Mouse (Mus musculus): ENCODE measurements around the gene Aox4. TPM values are rescaled to one million over a fixed set of nuclear protein-coding genes. Genes with fewer than 3 reads are reported as not detected.

Aox4 gene
- polyA plus RNA-seq, 1 experiment from 2014 or later: 0.07 TPM

DNA sequence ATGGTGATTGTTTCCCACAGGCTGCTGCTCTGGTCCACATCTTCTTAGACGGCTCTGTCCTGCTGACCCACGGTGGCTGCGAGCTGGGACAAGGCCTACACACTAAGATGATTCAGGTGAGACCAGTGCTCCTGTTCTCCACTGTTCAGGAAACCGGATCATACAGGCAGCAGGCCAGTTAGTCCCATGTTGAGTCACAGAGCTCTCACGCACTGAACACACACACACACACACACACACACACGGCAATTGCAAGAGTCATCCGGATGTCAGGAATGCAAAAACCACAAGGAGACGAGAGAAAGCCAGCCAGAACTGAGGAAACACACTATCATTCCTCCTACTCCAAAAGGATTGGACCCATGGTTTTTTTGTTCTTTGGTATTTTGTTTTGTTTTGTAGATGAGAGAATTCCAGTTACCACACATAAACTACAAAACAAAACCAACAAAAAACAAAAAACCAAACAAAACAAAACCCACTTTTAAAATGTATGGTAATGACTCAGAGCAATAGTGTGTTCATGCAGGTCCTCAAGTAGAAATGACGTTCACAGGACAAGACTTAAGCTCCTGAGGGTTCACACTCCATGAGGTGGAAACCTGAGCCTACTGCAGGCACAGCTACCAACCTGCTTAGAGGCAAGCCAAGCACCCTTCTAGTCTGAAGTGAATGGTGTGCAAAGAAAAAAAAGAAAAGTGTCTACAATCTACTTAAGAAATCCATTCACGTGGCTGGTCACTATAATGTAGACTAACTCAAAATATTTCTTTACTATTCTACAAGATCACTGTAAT, 47.2 kb downstream of the Aox4 start:
- Histone ChIP-seq H3K4me3 (ENCODE audit: low read depth, low read length) (no peak overlapping the region), H3K27ac (ENCODE audit: low read depth, low read length) (no peak overlapping the region), H3K9me3 (ENCODE audit: control insufficient read depth, low read length) (no peaks in the 10 kb centered on the region), H3K36me3 (ENCODE audit: control insufficient read depth, insufficient read depth, low read length) (no peaks in the 10 kb centered on the region), H3K4me1 (replicated peaks; ENCODE audit: control insufficient read depth, insufficient read depth, low read length) (no peaks in the 10 kb centered on the region), H3K4me2 (ENCODE audit: low read depth, low read length, severe bottlenecking) (no peak overlapping the region), H3K9ac (ENCODE audit: low read length) (no peak overlapping the region), H3K27me3 (ENCODE audit: control insufficient read depth, insufficient read depth, low read length) (no peaks in the 10 kb centered on the region)
- DNase-seq (ENCODE audit: low spot score): peak; percentile 28
- ATAC-seq (replicated peaks; ENCODE audit: low FRiP score): no peak
- WGBS: 86% methylated on average over 10 of the region's 10 CpGs

DNA sequence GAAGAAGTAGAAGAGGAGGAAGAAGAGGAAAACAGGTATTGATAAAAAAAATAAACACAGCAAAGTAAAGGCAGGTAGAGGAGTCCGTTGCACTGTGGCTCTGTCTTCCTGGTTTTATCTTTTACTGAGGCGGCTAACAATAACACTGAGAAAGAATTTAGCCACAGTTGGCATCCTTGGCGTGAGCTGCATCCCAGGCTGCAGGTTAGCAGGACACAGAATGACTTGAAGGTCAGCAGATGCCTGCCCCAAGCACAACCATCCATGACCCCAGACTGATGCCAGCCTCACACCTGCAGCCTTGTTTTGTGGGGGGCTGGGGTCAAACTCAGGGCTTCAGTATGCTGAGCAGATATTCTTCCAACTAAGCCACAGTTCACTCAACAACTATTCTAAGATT, 50.1 kb downstream of the Aox4 start:
- no peaks in the 10 kb centered on the region for H3K36me3 ChIP-seq (ENCODE audit: control insufficient read depth, insufficient read depth, low read length)
- 85% methylated on average over 3 of the region's 3 CpGs for WGBS
- no peak overlapping the region for H3K27ac ChIP-seq (ENCODE audit: low read depth, low read length)
- no peaks in the 10 kb centered on the region for H3K27me3 ChIP-seq (ENCODE audit: control insufficient read depth, insufficient read depth, low read length)
- no peaks in the 10 kb centered on the region for H3K4me1 ChIP-seq (replicated peaks; ENCODE audit: control insufficient read depth, insufficient read depth, low read length)
- no peaks in the 10 kb centered on the region for H3K9me3 ChIP-seq (ENCODE audit: control insufficient read depth, low read length)
- H3K9ac ChIP-seq (ENCODE audit: low read length): no peak overlapping the region
- DNase-seq (ENCODE audit: low spot score): peak; percentile 31
- H3K4me3 ChIP-seq (ENCODE audit: low read depth, low read length): no peak overlapping the region
- H3K4me2 ChIP-seq (ENCODE audit: low read depth, low read length, severe bottlenecking): no peak overlapping the region
- ATAC-seq (replicated peaks; ENCODE audit: low FRiP score): no peak

DNA sequence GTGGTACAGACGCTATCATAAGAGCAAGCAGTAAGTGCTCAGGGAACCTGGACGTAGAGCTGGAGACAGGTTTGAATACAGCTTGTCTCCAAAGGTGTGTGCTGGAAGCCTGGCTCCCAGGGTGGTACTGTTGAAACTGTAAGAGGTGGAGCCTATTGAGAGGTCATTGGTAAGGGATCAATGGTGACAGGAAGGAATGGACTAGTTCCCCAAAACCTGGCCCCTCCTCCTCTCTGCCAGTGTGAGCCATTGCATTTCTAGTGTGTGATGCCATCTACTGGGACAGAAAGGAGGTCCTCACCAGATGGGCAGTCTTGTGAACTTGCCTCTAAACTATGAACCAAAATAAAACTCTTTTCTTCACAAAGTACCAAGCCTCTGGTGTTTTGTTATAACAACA, 58.0 kb downstream of the Aox4 start:
- Histone ChIP-seq H3K27me3 (ENCODE audit: control insufficient read depth, insufficient read depth, low read length) (no peaks in the 10 kb centered on the region), H3K4me2 (ENCODE audit: low read depth, low read length, severe bottlenecking) (no peak overlapping the region), H3K36me3 (ENCODE audit: control insufficient read depth, insufficient read depth, low read length) (no peaks in the 10 kb centered on the region), H3K4me3 (ENCODE audit: low read depth, low read length) (no peak overlapping the region), H3K27ac (ENCODE audit: low read depth, low read length) (no peak overlapping the region), H3K9me3 (ENCODE audit: control insufficient read depth, low read length) (no peaks in the 10 kb centered on the region), H3K9ac (ENCODE audit: low read length) (no peak overlapping the region), H3K4me1 (replicated peaks; ENCODE audit: control insufficient read depth, insufficient read depth, low read length) (no peaks in the 10 kb centered on the region)
- 89% methylated on average over 2 of the region's 2 CpGs for WGBS
- ATAC-seq (replicated peaks; ENCODE audit: low FRiP score) (no peak), DNase-seq (ENCODE audit: low spot score) (peak; percentile 18)

DNA sequence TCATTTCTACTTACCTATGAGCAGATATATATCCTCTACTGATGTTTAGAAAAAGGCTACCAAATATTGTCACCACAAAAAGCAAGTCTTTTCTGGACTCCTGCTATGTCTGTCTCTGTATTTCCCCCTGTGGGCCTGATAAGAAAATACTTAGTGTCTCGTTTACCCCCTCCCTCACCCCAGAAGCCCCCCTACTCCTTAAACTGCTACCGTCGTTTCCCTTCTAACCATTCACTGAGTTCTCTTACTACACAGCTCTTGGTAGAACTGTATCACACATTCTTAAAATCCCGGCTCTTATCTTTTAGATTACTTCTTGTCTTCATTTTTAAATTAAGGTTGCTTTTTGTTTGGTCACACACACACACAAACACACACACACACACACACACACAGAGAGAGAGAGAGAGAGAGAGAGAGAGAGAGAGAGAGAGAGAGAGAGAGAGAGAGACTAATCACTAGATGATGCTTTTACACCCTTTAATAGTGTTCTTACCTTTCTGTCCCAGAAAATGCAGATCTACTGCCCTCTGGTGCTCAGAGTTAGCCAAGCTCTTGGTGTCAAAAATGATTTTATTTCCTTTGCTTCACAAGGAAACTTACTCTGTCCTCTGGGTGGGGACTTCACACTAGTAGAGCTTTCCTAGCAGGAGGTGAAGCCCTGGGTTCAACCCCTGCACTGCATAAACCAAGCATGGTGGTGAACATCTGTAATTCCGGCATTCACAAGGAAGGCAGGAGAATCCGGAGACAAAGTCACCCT, 60.8 kb downstream of the Aox4 start:
- ATAC-seq (replicated peaks; ENCODE audit: low FRiP score) (no peak), DNase-seq (ENCODE audit: low spot score) (no peak)
- Histone ChIP-seq H3K4me3 (ENCODE audit: low read depth, low read length) (no peak overlapping the region), H3K27ac (ENCODE audit: low read depth, low read length) (no peak overlapping the region), H3K27me3 (ENCODE audit: control insufficient read depth, insufficient read depth, low read length) (no peaks in the 10 kb centered on the region), H3K9me3 (ENCODE audit: control insufficient read depth, low read length) (no peaks in the 10 kb centered on the region), H3K4me1 (replicated peaks; ENCODE audit: control insufficient read depth, insufficient read depth, low read length) (no peaks in the 10 kb centered on the region), H3K9ac (ENCODE audit: low read length) (no peak overlapping the region), H3K36me3 (ENCODE audit: control insufficient read depth, insufficient read depth, low read length) (no peaks in the 10 kb centered on the region), H3K4me2 (ENCODE audit: low read depth, low read length, severe bottlenecking) (no peak overlapping the region)
- WGBS: 60% methylated on average over 6 of the region's 6 CpGs

DNA sequence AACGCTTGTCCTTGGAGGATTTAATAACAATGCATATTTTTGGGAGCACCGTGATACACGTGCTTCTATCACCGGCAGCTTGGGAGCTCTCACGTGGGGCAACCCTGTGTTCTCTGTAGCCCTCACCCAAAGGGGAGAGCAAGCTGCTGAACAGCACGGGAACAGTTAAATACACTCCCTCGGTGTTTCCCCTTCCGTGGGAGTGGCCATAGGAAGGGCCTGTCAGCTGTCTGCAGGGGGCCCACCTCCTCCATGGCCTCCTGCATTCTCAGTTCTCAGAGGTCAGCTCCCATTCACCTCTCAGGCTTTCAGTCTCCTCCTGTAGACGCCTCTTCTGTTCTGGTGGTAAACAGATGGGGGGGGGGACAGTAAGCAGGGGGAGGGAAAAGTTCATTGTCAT, 65.7 kb downstream of the Aox4 start:
- no peak overlapping the region for H3K4me3 ChIP-seq (ENCODE audit: low read depth, low read length)
- DNase-seq (ENCODE audit: low spot score): peak; percentile 54
- H3K9ac ChIP-seq (ENCODE audit: low read length): no peak overlapping the region
- ATAC-seq (replicated peaks; ENCODE audit: low FRiP score): peak; percentile 24; the same call in 1 of the 2 replicates
- H3K27ac ChIP-seq (ENCODE audit: low read depth, low read length): no peak overlapping the region
- no peaks in the 10 kb centered on the region for H3K4me1 ChIP-seq (replicated peaks; ENCODE audit: control insufficient read depth, insufficient read depth, low read length)
- no peak overlapping the region for H3K4me2 ChIP-seq (ENCODE audit: low read depth, low read length, severe bottlenecking)
- H3K36me3 ChIP-seq (ENCODE audit: control insufficient read depth, insufficient read depth, low read length): no peaks in the 10 kb centered on the region
- 31% methylated on average over 9 of the region's 9 CpGs for WGBS
- H3K9me3 ChIP-seq (ENCODE audit: control insufficient read depth, low read length): no peaks in the 10 kb centered on the region
- no peaks in the 10 kb centered on the region for H3K27me3 ChIP-seq (ENCODE audit: control insufficient read depth, insufficient read depth, low read length)

DNA sequence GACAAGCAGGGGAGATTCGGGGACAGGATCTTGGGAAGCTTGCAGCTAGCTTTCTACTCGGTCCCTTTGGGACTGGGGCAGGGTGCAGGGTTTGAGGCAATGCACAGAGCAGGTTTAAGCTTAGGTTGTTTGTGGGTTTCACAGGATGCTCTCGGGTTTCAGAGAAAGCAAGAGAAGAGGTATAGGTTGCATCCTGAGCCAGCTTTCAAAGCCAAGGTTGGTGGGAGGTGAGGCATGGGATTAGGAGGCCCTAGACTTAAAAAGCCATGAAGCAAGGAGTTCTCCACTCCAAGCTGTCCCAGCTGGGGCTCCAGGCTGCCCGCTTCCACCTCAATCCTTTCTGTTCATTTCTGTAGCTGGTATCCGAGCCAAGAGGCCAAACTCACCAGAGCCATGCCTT, 67.8 kb downstream of the Aox4 start, which contains the start of gene Aox2:
TSS of gene Aox2 (plus strand) at position 301 of the 400 bp plus-strand sequence.
- Histone ChIP-seq H3K4me1 (replicated peaks; ENCODE audit: control insufficient read depth, insufficient read depth, low read length) (no peaks in the 10 kb centered on the region), H3K27ac (ENCODE audit: low read depth, low read length) (no peak within 1 kb of the TSS), H3K4me2 (ENCODE audit: low read depth, low read length, severe bottlenecking) (no peak within 1 kb of the TSS), H3K9me3 (ENCODE audit: control insufficient read depth, low read length) (no peaks in the 10 kb centered on the region), H3K27me3 (ENCODE audit: control insufficient read depth, insufficient read depth, low read length) (no peaks in the 10 kb centered on the region), H3K4me3 (ENCODE audit: low read depth, low read length) (no peak within 1 kb of the TSS), H3K9ac (ENCODE audit: low read length) (no peak within 1 kb of the TSS), H3K36me3 (ENCODE audit: control insufficient read depth, insufficient read depth, low read length) (no peaks in the 10 kb centered on the region)
- WGBS: 73% methylated on average over 5 of the region's 5 CpGs
- ATAC-seq (replicated peaks; ENCODE audit: low FRiP score) (no peak), DNase-seq (ENCODE audit: low spot score) (no peak)

DNA sequence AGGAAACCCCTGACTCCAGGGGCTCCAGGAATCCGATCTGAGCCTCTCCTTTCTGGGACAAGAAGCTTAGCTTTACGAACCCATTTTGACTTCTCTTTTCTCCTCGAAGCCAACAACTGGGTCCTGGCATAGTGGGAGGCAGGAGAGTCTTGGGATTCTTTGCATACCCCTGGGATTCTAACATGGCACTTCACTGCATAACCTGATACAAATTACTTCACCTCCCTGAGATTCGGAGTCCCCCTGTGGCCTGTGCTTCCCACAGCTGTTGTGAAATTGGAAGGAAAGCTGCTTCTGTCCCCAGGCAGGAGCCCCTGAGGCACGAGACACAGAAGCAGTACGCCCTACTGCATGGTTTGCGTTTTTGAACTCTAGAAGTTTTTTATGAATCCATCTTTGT, 68.3 kb downstream of the Aox4 start:
- DNase-seq (ENCODE audit: low spot score) (no peak), ATAC-seq (replicated peaks; ENCODE audit: low FRiP score) (no peak)
- Histone ChIP-seq H3K9me3 (ENCODE audit: control insufficient read depth, low read length) (no peaks in the 10 kb centered on the region), H3K4me2 (ENCODE audit: low read depth, low read length, severe bottlenecking) (no peak overlapping the region), H3K4me1 (replicated peaks; ENCODE audit: control insufficient read depth, insufficient read depth, low read length) (no peaks in the 10 kb centered on the region), H3K4me3 (ENCODE audit: low read depth, low read length) (no peak overlapping the region), H3K27me3 (ENCODE audit: control insufficient read depth, insufficient read depth, low read length) (no peaks in the 10 kb centered on the region), H3K27ac (ENCODE audit: low read depth, low read length) (no peak overlapping the region), H3K9ac (ENCODE audit: low read length) (no peak overlapping the region), H3K36me3 (ENCODE audit: control insufficient read depth, insufficient read depth, low read length) (no peaks in the 10 kb centered on the region)
- WGBS: 72% methylated on average over 7 of the region's 7 CpGs

DNA sequence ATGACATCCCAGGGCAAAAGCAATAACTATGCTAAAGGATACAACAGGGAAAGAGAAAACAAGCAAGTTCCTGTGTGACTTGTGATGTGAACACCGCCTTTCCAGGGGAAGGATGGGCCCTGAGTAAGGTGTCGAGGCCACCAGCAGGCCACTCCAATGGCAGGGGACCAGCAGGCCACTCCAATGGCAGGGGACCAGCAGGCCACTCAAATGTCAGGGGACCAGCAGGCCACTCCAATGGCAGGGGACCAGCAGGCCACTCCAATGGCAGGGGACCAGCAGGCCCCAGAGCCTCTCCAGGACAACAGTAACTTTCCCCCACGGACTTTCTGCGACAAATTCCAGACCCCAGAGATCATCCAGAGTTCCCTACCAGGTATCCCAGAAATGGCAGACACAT, 70.2 kb downstream of the Aox4 start:
- Histone ChIP-seq H3K9ac (ENCODE audit: low read length) (no peak overlapping the region), H3K4me3 (ENCODE audit: low read depth, low read length) (no peak overlapping the region), H3K36me3 (ENCODE audit: control insufficient read depth, insufficient read depth, low read length) (no peaks in the 10 kb centered on the region), H3K4me1 (replicated peaks; ENCODE audit: control insufficient read depth, insufficient read depth, low read length) (no peaks in the 10 kb centered on the region), H3K27me3 (ENCODE audit: control insufficient read depth, insufficient read depth, low read length) (no peaks in the 10 kb centered on the region), H3K9me3 (ENCODE audit: control insufficient read depth, low read length) (no peaks in the 10 kb centered on the region), H3K27ac (ENCODE audit: low read depth, low read length) (no peak overlapping the region), H3K4me2 (ENCODE audit: low read depth, low read length, severe bottlenecking) (no peak overlapping the region)
- 84% methylated on average over 4 of the region's 4 CpGs for WGBS
- no peak for ATAC-seq (replicated peaks; ENCODE audit: low FRiP score)
- DNase-seq (ENCODE audit: low spot score): no peak

Measured in forebrain, embryonic 11.5 days (tissue).